Mouse (Mus musculus): Measurements from ENCODE around the gene Tbc1d9b.
A peak's percentile ranks its signal among the peaks of the same experiment; 100 is the strongest.
"Not testable (repeated sequence)": the region's sequence is repeated elsewhere in the genome, so short reads cannot be mapped to it uniquely, and the experiment has no call there.

Tbc1d9b gene

DNA sequence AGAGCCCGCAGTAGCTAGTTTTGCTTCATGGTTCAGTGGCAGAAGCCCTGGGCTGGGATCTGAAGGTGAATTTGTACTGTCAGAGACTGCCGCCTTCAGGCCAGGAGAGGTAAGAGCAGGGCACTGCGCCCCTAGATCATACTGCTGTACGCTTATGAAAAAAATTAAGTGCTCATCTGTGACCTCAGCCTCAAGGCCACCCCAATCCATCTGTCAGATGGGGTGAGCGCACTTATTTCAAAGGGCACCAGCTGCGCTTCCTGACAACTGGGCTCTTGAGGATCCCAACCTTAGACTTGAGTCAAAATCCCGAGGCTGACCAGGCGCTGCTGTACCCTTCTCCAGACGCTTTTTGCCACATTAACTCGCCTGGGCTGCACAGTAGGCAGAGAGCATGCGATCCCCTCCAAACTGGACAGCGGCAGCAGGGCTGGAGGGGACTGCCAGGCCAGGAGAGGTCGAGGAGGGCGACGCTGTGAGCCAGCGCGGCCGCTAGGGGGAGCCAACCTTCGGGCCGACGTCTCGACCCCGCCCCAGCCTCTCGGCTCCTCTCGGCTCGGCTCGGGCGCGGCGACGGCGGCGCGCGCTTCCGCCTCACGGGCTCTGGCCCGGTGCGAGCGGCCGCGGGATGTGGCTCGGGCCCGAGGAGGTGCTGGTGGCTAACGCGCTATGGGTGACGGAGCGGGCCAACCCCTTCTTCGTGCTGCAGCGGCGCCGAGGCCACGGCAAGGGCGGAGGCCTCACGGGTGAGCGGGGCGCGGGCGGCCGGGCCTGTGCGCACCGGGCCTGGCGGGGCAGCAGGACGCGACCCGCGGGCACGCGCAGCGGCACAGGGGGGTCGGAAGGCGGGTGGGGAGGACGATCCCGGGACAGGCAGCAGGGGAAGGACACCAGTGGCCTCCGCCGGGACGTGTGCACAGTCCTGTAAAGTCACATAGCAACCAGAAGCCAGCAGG is at the start of gene Tbc1d9b:
Tbc1d9b (plus strand) TSS at position 586 of the 956 bp plus-strand sequence.
- DNase-seq (ENCODE audit: low spot score) = peak; percentile 95

DNA sequence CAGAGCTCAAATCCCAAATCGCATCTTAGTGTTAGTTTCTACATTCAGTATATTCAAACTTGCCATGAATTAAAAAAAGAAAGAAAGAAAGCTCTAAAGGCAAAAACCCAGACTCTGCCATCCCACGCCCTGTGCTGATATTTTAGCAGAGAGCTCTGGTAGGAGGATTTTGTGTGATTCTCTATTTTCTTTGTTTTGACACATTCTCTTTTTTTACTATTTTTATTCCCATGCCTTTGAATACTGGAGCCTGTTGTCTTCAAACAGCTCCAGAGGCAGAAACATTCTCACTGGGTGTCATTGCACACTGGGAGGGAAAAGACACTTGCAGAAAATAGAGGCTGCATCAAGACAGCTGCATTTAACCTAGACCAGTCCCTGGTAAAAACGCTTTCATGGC is 45.0 kb upstream of the Tbc1d9b start:
- no peak for DNase-seq (ENCODE audit: low spot score)

DNA sequence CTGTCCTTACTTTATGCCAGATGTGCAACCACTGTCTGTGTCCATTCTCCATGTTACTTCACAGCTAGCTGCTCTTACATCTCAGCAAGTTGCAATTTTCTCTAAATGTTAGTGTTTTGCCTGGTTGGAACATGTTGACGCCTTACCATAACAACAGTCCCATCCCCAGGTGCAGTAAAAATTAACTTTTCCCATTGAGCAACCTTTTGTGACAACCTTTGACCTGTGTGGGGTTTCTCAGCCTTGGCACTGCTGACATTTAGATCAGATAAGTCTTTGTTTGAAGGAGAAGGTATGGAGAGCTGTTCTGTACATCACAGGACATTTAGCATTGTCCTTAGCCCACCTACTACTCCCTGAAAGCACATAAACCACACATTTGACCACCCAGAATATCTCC is 41.4 kb upstream of the Tbc1d9b start:
- DNase-seq (ENCODE audit: low spot score) = no peak

DNA sequence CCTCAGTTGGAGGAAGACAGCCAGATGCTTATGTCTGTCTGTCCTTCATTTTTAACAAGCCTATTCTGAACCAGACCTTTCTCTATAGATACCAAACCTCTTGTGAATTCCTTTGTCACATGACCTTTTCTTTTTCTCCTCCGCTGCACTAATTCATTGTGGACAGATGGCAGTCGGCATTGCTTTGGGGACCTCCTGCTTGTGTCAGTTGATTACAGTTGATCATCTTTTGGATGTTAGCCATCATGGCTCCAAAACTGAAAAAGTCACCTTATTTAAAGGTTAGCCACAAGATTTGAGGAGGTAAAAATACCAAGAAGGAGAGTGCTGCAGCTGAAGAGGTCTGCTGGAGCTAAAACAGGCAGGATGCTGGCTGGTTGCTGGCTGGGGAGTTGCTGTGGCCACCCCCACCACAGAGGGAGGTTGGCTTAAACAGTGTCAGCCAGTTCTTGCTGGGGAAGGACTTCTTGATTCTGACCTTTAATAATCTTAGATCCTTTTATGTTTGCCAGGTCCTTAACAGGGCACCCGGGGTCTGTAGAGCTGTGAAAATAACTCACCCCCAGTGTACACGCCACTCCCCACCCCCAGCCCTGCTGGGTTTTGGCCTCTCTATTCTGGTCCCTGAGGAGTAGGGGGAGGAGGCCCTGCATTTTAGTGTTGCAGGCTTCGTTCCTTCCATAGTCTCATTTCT is 40.1 kb upstream of the Tbc1d9b start:
- DNase-seq (ENCODE audit: low spot score) = no peak

DNA sequence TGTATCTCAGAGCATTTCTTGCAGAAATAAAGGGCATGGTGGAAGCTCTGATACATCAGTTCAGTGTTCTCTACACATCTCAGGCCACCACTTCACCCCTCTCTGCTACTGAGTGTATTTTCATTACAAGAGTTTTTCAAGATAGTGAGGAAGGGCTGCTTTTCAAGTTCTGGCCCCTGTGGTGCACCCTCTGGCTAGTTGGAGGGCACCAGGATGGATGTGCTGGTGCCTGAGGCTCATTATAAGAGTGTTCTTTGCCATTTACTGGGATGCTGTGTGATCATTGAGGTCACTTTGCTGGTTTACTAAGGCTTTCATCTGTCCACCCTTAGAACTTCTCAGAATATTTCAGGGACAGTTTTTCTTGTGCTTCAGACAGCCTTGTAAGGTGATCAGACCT is 39.5 kb upstream of the Tbc1d9b start:
- DNase-seq (ENCODE audit: low spot score) = no peak

DNA sequence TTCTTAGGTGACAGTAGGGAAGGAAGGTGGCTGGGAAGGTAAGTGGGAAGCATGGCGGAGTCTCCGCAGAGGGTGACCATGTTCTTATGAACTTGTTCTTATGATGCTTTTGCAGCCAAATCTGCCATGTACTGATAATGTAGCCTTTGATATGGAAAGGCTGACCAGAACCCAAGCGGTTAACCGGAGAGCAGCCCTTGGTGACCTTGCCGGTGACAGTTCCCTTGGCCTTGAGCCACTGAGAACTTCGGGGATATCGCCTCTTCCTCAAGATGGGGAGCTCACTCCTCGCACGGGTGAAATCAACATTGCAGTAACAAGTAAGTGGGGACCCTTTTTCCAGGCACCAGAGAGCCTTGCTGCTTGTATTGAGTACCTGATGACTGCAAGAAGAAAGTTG is 35.5 kb upstream of the Tbc1d9b start:
- DNase-seq (ENCODE audit: low spot score) = no peak

DNA sequence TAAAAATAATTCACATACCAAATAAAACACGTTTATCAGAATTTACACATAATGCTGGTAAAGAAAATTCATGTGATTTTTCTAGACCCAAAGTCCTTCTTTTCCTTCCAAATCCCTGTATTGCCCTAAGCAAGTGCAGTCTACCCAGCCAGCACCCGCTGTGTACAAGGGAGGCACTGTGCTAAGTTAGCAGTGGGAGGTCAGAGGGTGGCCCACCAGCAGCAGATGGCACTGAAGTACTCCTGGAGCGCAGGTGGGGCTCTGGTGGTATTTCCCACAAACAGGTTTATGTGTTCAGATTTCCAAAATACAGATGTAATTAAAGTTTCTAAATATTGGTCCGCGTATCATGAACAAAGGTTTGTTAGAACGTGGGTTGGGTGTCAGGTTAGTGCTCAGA is 34.1 kb upstream of the Tbc1d9b start:
- no peak for DNase-seq (ENCODE audit: low spot score)

DNA sequence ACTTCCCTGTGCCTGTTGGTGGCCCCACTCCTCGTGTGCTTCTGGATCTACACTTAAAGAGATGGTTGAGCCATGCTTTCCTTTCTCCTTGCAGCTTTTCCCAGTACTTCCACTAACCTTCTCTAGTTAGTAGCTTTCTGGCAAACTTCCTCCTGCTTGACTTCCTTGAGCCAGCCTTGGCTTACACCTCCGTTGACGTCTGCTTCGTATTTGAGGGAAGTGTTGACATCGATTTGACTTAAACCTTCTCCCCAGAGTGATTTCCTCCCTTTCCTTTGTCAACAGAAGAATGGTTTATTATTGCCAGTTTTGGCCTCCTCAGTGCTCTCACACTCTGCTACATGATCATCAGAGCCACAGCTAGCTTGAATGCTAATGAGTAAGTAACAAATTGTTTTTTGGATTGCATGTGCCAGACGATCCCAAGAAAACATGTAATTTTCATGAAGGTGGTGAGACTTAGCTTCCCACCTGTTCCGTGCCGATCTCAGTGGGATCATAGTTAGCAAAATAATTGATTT is 32.2 kb upstream of the Tbc1d9b start:
- DNase-seq (ENCODE audit: low spot score) = no peak

DNA sequence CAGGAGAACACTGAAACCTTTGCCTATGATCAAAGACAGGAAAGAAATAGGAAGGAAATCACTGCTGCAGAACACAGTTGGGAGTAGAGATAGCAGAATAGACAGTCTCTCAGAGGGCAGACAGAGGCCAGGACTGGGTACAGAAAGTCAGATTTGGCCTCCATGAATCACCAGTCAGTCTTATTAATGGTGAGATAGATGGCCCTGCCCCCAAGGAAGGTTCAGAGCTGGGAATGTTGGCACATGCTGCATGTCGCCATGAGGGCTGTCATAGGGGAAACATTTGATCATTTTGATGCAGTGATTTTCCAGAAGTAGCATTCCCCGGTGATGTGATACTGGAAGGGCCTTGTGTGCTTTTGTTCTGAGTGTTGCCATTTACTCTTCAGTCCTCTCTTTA is 31.5 kb upstream of the Tbc1d9b start:
- no peak for DNase-seq (ENCODE audit: low spot score)

DNA sequence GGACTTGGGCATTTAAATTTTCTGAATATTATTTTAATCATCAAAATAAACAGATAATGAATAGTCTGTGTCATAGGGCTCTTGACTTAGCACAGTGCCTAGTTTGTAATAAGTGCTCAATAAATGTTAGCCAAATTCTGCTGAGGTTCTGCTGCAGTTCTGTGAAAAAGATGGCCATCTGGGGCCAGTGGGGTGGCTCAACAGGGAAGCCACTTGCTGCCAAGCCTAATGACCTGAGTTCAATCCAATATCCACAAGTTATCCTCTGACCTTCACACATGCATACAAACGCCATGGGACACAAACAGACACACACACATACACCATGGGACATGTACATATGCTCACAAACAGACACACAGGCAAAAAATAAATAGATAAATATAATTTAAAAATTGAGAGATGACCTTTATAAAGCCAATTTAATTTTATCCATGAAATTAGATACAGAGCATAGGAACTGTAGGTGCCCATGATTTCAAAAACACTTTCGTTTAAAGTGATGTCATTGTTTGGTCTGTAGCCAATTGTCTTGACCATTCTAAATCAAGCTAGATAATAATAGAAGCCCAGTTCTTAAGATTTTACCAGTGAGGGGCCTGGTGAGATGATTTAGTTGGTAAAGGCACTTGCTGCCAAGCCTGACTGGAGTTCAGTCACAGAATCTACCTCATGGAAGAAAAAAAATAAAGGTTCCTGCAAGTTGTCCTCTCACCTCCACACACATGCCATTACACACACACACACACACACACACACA is 30.5 kb upstream of the Tbc1d9b start:
- no peak for DNase-seq (ENCODE audit: low spot score)

DNA sequence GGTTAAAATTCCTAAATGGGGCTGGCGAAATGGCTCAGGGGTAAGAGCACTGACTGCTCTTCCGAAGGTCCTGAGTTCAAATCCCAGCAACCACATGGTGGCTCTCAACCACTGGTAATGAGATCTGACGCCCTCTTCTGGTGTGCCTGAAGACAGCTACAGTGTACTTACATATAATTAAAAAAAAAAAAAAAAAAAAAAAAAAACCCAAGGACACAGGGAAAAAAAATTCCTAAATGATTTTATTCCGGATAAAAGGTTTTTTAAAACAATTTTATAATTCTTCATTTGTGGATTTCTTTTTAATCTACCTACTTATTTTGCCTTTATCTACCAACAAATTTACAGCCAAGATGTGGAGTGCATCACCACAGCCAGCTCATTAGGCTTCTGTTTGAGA is 29.2 kb upstream of the Tbc1d9b start:
- not testable (repeated sequence) for DNase-seq (ENCODE audit: low spot score)

DNA sequence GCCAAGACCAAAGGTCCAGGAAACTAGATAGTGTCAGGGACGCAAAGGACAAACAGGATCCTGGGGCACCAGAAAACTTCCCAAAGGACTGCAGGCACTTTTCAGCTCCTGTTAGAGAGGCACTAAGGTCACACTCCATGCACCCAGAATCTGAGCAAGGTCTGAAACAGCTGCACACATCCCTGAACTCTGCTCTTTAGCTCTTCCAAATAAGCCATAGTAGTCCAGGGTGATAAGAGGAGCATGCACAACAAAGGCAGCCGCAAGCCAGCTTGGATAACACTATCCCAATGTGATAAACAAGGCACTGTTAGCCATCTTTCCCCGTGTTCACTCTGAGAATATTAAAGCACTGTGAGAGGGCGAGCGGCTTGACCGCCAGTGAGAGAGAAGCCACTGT is 27.2 kb upstream of the Tbc1d9b start:
- DNase-seq (ENCODE audit: low spot score) = no peak

DNA sequence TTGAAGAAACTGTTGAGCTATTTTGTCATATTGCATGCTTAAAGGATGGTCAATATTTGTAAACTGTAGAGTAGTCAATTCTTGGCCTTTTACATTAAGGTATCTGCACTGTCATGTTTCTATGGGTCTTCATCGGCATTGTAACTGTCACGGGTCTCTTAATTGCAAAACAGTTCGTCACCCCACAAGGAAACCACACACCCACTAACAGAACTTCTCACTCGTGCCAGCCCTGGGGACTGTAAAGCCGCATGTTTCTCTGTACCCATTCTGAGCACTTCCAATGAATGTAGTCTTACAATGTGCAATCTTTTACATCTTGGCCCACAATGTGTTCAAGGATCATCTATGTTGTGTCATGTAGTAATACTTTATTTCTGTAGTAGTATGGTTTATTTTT is 26.0 kb upstream of the Tbc1d9b start:
- no peak for DNase-seq (ENCODE audit: low spot score)

DNA sequence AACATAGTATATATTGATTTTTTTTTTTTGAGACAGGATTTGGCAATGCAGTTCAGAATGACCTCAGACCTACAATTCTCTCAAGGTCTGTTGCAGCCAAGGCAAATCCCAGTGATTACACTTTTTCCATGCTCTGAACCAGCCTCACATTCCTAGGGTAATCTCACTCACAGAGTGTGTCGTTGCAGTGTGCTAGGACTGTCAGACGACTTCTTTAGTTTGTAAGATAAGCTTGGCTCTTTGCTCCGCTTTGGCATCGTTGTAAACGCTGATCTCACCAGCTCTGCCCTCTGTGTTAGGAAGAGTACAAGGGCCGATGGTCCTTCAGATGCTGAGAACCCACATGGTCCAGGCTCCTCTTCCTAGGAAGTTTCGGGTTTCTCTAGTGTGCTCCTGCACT is 25.2 kb upstream of the Tbc1d9b start:
- no peak for DNase-seq (ENCODE audit: low spot score)

DNA sequence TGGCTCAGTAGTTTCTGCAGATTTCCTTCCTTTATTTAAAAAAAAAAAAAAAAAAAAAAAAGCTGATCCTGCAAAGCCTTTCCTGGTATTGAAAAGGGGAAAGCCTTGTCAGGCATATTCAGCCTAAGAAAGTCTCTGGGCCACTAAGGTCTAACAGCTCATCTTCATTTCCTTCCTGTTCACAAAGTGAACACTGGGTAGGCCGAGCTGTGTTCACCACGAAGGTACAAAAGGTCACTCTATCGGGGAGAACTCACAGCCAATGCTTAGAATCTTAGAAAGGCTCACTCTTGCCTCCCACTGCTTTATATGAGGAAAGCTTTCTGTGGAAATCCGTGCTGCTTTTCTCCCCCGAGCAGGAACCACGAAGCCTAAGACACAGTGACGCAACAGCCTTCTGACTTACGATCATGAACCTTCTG is 22.4 kb upstream of the Tbc1d9b start:
- DNase-seq (ENCODE audit: low spot score) = no peak

DNA sequence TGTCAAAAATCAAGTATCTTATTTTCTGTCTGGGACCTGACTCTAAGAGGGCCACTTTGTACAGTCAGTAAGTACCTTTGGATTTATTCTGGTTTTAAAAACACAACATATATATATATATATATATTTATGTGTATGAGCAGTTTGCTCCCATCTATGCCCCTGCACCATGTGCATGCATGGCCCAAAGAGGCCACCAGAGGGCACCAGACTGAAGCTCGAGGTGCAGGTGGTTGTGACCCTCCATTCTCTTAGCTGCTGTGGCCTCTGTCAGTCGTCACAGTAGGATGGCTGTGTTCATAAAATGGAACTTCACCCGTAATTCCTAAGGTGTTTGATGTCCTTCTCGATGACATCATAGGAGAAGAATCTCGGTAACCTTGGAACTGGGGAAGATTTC is 16.9 kb upstream of the Tbc1d9b start:
- DNase-seq (ENCODE audit: low spot score) = peak; percentile 84

DNA sequence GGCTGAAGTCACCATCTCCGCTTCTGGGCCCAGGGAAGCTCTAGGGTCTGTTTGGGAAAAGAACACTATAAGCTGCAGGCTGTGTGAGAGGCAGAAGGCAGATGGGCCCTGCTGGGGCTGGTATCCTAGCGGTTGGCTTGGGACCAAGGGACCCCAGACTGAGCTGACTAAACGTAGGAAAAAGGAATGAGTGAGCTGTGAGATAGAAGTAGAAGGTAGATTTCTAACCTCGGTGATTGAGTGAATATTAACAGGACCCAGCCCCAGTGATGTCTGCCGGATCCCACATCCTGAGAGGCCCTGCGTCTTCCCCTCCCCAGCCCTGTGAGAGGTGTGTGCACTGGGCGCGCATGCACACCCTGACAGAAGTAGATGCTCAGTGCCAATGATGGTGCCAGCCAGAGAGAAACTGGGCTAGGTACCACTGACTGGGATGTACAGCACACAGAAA is 8.5 kb upstream of the Tbc1d9b start:
- no peak for DNase-seq (ENCODE audit: low spot score)

DNA sequence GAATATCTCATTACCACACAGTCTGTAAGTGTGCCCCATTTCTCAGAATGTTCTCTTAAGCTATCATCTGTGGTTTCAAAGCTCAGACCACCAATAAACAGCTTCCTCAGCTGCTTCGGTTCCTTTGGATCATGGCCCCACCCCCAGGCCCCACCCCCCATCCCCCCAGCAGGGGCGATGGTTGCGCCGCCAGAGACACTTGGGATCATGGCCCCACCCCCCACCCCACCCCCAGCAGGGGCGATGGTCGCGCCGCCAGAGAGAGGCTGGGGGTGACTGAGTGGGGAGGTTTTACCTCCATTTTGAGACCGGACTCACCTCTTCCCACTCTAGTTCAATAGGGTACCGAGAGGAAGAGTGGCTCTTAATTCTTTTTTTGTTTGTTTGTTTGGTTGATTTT is 3.4 kb upstream of the Tbc1d9b start:
- no peak for DNase-seq (ENCODE audit: low spot score)

DNA sequence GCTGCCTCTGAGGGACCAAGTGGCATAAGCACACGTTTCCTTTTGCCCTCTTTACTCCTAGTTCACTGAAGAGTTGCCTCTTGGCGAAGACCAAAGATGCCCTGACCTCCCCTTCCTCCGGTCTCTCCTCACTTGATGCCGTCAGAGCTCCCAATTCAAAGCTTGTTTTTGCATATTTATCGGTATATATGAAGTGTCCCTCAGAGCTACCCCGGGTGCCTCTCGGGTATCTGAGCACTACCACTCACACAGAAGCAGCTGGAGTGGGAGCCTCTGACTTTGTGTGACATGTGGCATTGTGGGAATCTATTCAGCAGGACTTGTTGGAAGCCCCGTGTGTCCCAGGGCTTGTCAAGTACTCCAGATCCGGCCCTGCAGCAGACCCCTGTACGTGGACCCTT is 605 bp downstream of the Tbc1d9b start:
- no peak for DNase-seq (ENCODE audit: low spot score)

DNA sequence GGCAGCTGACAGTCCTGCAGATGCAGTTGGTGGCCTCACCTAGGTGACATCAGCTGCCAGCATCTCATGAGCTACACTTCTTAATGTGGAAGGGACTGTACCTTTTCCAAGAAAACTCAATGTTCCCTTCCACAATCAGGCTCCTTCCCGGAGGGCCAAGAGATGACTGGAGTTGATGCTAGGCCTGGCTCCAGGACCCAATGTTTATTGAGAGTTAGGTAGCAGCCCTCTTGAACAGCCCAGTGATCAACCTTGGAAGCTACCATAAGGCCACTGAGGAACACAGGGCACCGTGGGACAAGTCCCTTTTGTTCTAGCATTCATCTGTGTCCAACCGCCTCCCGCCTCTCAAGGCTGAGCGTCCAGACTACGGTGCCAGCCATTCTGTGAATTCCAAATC is 1.1 kb downstream of the Tbc1d9b start:
- DNase-seq (ENCODE audit: low spot score) = no peak

DNA sequence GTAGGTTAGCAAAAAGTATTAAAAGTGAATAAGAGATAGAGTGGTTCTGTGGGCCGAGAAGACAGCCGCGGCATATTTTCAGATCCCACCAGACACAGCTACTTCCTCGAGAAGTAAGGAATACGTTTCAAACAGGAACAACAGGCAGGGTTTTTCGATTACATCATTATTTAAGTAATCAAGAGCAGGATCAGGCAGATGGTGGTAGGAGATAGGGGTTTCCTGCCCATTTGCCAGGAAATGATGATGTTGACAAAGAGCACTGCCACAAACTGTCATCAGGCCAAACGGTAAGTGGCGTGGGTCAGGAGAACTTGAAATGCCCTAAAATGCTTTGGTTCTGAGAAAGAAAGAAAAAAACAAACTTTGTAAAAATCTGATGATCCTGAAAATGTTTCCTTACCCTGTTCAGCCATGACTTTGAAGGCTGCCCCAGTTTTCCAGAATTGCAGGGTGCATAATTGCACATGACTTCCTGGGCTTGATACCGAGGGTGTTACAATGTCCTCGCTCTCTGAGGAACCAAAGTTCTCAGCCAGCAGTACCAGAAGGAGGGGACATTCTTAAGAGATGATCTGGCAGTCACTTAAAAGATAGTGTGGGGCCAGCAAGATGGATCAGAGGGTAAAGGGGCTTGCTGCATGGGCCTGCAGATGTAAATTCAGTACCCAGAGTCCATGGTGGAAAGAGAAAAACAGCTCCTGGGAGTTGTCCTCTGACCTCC is 3.1 kb downstream of the Tbc1d9b start:
- DNase-seq (ENCODE audit: low spot score) = no peak
